Mouse (Mus musculus) embryonic facial prominence, embryonic 15.5 days (tissue): ENCODE data around the gene Slamf9. TPM values are rescaled to one million over a fixed set of nuclear protein-coding genes. Genes with fewer than 3 reads are reported as not detected.
A peak's percentile ranks its signal among the peaks of the same experiment; 100 is the strongest.

ENCODE experiments used
- ATAC-seq: fragments of 200-750 bp; cut with Nextera tagmentation; 2 replicates; pipeline ENCODE4 v1.8.0; 2017; ENCODE audit warnings: low read depth, moderate TSS enrichment; ENCODE audit not compliant: insufficient number of reproducible peaks, low FRiP score, low TSS enrichment
- H3K27ac ChIP-seq: fragments of 300-500 bp; sonication (generic); replicated peaks from 2 replicates; pipeline ENCODE4 v1.5.1; 2015; ENCODE audit warnings: mild to moderate bottlenecking, inconsistent platforms
- H3K27me3 ChIP-seq: fragments of 300-500 bp; sonication (generic); 2 replicates; pipeline ENCODE4 v1.6.1; 2015; ENCODE audit warnings: inconsistent platforms
- H3K36me3 ChIP-seq: fragments of 300-500 bp; sonication (generic); 2 replicates; pipeline ENCODE4 v1.6.1; 2015; ENCODE audit warnings: mild to moderate bottlenecking, inconsistent platforms
- H3K4me1 ChIP-seq: fragments of 300-500 bp; sonication (generic); 2 replicates; pipeline ENCODE4 v1.6.1; 2015; ENCODE audit warnings: inconsistent platforms
- H3K4me2 ChIP-seq: fragments of 300-500 bp; sonication (generic); replicated peaks from 2 replicates; pipeline ENCODE4 v1.6.1; 2015; ENCODE audit warnings: mild to moderate bottlenecking, inconsistent platforms
- H3K4me3 ChIP-seq: fragments of 300-500 bp; sonication (generic); replicated peaks from 2 replicates; pipeline ENCODE4 v1.5.1; 2015; ENCODE audit warnings: mild to moderate bottlenecking, inconsistent platforms
- H3K9ac ChIP-seq: fragments of 300-500 bp; sonication (generic); 2 replicates; pipeline ENCODE4 v1.6.1; 2015; ENCODE audit warnings: inconsistent platforms
- H3K9me3 ChIP-seq: fragments of 300-500 bp; sonication (generic); replicated peaks from 2 replicates; pipeline ENCODE4 v1.6.1; 2016; ENCODE audit warnings: inconsistent platforms
- WGBS: fragments of 180-500 bp; shearing (Covaris S2); methylation state at CpG from one replicate; pipeline ENCODE4 v1.1.7; 2015; 5-methylcytosine and 5-hydroxymethylcytosine counted together
- polyA plus RNA-seq: library from polyadenylated mRNA; unstranded; fragments of >200 nt; fragmentation: Nextera tagmentation; extraction: Ambion mirVana; gene quantifications from 2 replicates; pipeline ENCODE4 v1.2.1, GENCODE M21; 2015

The Slamf9 gene
- polyA plus RNA-seq: 0.85 and 1.2 TPM in 2 replicates

- Histone ChIP-seq H3K9me3 (no peaks in the 10 kb centered on the region), H3K36me3 (no peaks in the 10 kb centered on the region), H3K4me1 (no peaks in the 10 kb centered on the region), H3K9ac (no peak within 1 kb of the TSS), H3K27me3 (no peaks in the 10 kb centered on the region), H3K4me2 (no peak within 1 kb of the TSS), H3K4me3 (no peak within 1 kb of the TSS), H3K27ac (no peak within 1 kb of the TSS)
- WGBS: 55% methylated on average over 7 of the region's 7 CpGs
- ATAC-seq: no peak
Measured at GRCm38 (mm10) chr1:172475054-172475741, at the start of gene Slamf9. TSS of gene Slamf9 (plus strand) at chr1:172475358.

GRCm38 (mm10) chr1:172426419-172426818 is 48.7 kb upstream of the Slamf9 start:
- no peak overlapping the region for H3K4me3 ChIP-seq
- ATAC-seq: no peak
- H3K27ac ChIP-seq: no peak overlapping the region
- H3K36me3 ChIP-seq: no peaks in the 10 kb centered on the region
- no peak overlapping the region for H3K9ac ChIP-seq
- WGBS: 48% methylated on average over 1 of the region's 1 CpGs
- H3K4me1 ChIP-seq: no peaks in the 10 kb centered on the region
- no peaks in the 10 kb centered on the region for H3K9me3 ChIP-seq
- no peaks in the 10 kb centered on the region for H3K27me3 ChIP-seq
- no peak overlapping the region for H3K4me2 ChIP-seq

- no peaks in the 10 kb centered on the region for H3K9me3 ChIP-seq
- H3K4me3 ChIP-seq: no peak overlapping the region
- H3K36me3 ChIP-seq: no peaks in the 10 kb centered on the region
- H3K9ac ChIP-seq: no peak overlapping the region
- 90% methylated on average over 3 of the region's 3 CpGs for WGBS
- H3K4me1 ChIP-seq: 0 out of 2 replicates have a peak, but pooled peaks cover 3% of the 10 kb centered on the region
- H3K27ac ChIP-seq: no peak overlapping the region
- no peak overlapping the region for H3K4me2 ChIP-seq
- no peak for ATAC-seq
- no peaks in the 10 kb centered on the region for H3K27me3 ChIP-seq
Measured at GRCm38 (mm10) chr1:172427841-172428240, 47.3 kb upstream of the Slamf9 start.

GRCm38 (mm10) chr1:172428614-172429013 is 46.5 kb upstream of the Slamf9 start:
- 0 out of 2 replicates have a peak, but pooled peaks cover 3% of the 10 kb centered on the region for H3K4me1 ChIP-seq
- ATAC-seq: no peak
- no peak overlapping the region for H3K9ac ChIP-seq
- H3K27me3 ChIP-seq: no peaks in the 10 kb centered on the region
- H3K4me2 ChIP-seq: no peak overlapping the region
- 62% methylated on average over 1 of the region's 1 CpGs for WGBS
- no peaks in the 10 kb centered on the region for H3K36me3 ChIP-seq
- H3K9me3 ChIP-seq: no peaks in the 10 kb centered on the region
- H3K4me3 ChIP-seq: no peak overlapping the region
- H3K27ac ChIP-seq: no peak overlapping the region

GRCm38 (mm10) chr1:172430731-172431220 is 44.4 kb upstream of the Slamf9 start:
- no peak overlapping the region for H3K27ac ChIP-seq
- H3K4me1 ChIP-seq: 0 out of 2 replicates have a peak, but pooled peaks cover 3% of the 10 kb centered on the region
- H3K9me3 ChIP-seq: no peaks in the 10 kb centered on the region
- no peak overlapping the region for H3K9ac ChIP-seq
- WGBS: 42% methylated on average over 9 of the region's 9 CpGs
- no peak overlapping the region for H3K4me2 ChIP-seq
- no peaks in the 10 kb centered on the region for H3K27me3 ChIP-seq
- no peak for ATAC-seq
- H3K36me3 ChIP-seq: no peaks in the 10 kb centered on the region
- H3K4me3 ChIP-seq: no peak overlapping the region

- H3K4me3 ChIP-seq: no peak overlapping the region
- no peak overlapping the region for H3K27ac ChIP-seq
- H3K4me2 ChIP-seq: no peak overlapping the region
- no peaks in the 10 kb centered on the region for H3K36me3 ChIP-seq
- no peak overlapping the region for H3K9ac ChIP-seq
- H3K4me1 ChIP-seq: 0 out of 2 replicates have a peak, but pooled peaks cover 3% of the 10 kb centered on the region
- no peaks in the 10 kb centered on the region for H3K27me3 ChIP-seq
- no peak for ATAC-seq
- WGBS: 39% methylated on average over 4 of the region's 4 CpGs
- no peaks in the 10 kb centered on the region for H3K9me3 ChIP-seq
Measured at GRCm38 (mm10) chr1:172431836-172432586, 43.1 kb upstream of the Slamf9 start.

GRCm38 (mm10) chr1:172432587-172432955 is 42.6 kb upstream of the Slamf9 start:
- H3K4me3 ChIP-seq: no peak overlapping the region
- no peak overlapping the region for H3K27ac ChIP-seq
- no peak overlapping the region for H3K4me2 ChIP-seq
- H3K9ac ChIP-seq: no peak overlapping the region
- 0 out of 2 replicates have a peak, but pooled peaks cover 3% of the 10 kb centered on the region for H3K4me1 ChIP-seq
- H3K36me3 ChIP-seq: no peaks in the 10 kb centered on the region
- H3K9me3 ChIP-seq: no peaks in the 10 kb centered on the region
- 82% methylated on average over 3 of the region's 3 CpGs for WGBS
- no peaks in the 10 kb centered on the region for H3K27me3 ChIP-seq
- ATAC-seq: no peak

- H3K4me2 ChIP-seq: no peak overlapping the region
- no peak for ATAC-seq
- H3K4me1 ChIP-seq: 0 out of 2 replicates have a peak, but pooled peaks cover 3% of the 10 kb centered on the region
- H3K9ac ChIP-seq: no peak overlapping the region
- no peaks in the 10 kb centered on the region for H3K27me3 ChIP-seq
- WGBS: 86% methylated on average over 20 of the region's 20 CpGs
- H3K27ac ChIP-seq: no peak overlapping the region
- no peak overlapping the region for H3K4me3 ChIP-seq
- H3K36me3 ChIP-seq: no peaks in the 10 kb centered on the region
- H3K9me3 ChIP-seq: no peaks in the 10 kb centered on the region
Measured at GRCm38 (mm10) chr1:172433012-172433850, 41.9 kb upstream of the Slamf9 start.

GRCm38 (mm10) chr1:172433851-172434165 is 41.4 kb upstream of the Slamf9 start:
- Histone ChIP-seq H3K36me3 (no peaks in the 10 kb centered on the region), H3K9me3 (no peaks in the 10 kb centered on the region), H3K27me3 (no peaks in the 10 kb centered on the region), H3K4me1 (0 out of 2 replicates have a peak, but pooled peaks cover 3% of the 10 kb centered on the region), H3K4me3 (no peak overlapping the region), H3K27ac (no peak overlapping the region), H3K9ac (no peak overlapping the region), H3K4me2 (no peak overlapping the region)
- ATAC-seq: no peak
- 79% methylated on average over 4 of the region's 4 CpGs for WGBS

- WGBS: 31% methylated on average over 6 of the region's 6 CpGs
Measured at GRCm38 (mm10) chr1:172436785-172437184, 38.4 kb upstream of the Slamf9 start.

GRCm38 (mm10) chr1:172438621-172439020 is 36.5 kb upstream of the Slamf9 start:
- Histone ChIP-seq H3K4me2 (no peak overlapping the region), H3K27me3 (no peaks in the 10 kb centered on the region), H3K36me3 (no peaks in the 10 kb centered on the region), H3K4me1 (no peaks in the 10 kb centered on the region), H3K9me3 (no peaks in the 10 kb centered on the region), H3K9ac (no peak overlapping the region), H3K4me3 (no peak overlapping the region), H3K27ac (no peak overlapping the region)
- WGBS: 77% methylated on average over 2 of the region's 2 CpGs
- ATAC-seq: no peak

More at GRCm38 (mm10) chr1:172436785-172437184, 38.4 kb upstream of the Slamf9 start:
- Histone ChIP-seq H3K36me3 (no peaks in the 10 kb centered on the region), H3K9ac (no peak overlapping the region), H3K9me3 (no peaks in the 10 kb centered on the region), H3K4me3 (no peak overlapping the region), H3K27me3 (no peaks in the 10 kb centered on the region), H3K27ac (no peak overlapping the region), H3K4me2 (no peak overlapping the region), H3K4me1 (0 out of 2 replicates have a peak, but pooled peaks cover 1% of the 10 kb centered on the region)
- ATAC-seq: peak; percentile 39
